Mouse (Mus musculus) midbrain, embryonic 12.5 days (tissue): ENCODE data around the gene Iqgap2. TPM values are rescaled to one million over a fixed set of nuclear protein-coding genes. Genes with fewer than 3 reads are reported as not detected.

ENCODE experiments used
- ATAC-seq: fragments of 200-750 bp; cut with Nextera tagmentation; 2 replicates; pipeline ENCODE4 v1.8.0; 2017; ENCODE audit warnings: low read depth, moderate TSS enrichment, moderate library complexity; ENCODE audit not compliant: low FRiP score
- H3K27ac ChIP-seq: fragments of 300-500 bp; sonication (generic); replicated peaks from 2 replicates; pipeline ENCODE4 v1.5.1; 2016; ENCODE audit warnings: mild to moderate bottlenecking
- H3K27me3 ChIP-seq: fragments of 300-500 bp; sonication (generic); 2 replicates; pipeline ENCODE4 v1.6.1; 2016; ENCODE audit warnings: mild to moderate bottlenecking
- H3K36me3 ChIP-seq: fragments of 300-500 bp; sonication (generic); 2 replicates; pipeline ENCODE4 v1.6.1; 2016
- H3K4me1 ChIP-seq: fragments of 300-500 bp; sonication (generic); 2 replicates; pipeline ENCODE4 v1.6.1; 2016
- H3K4me2 ChIP-seq: fragments of 300-500 bp; sonication (generic); replicated peaks from 2 replicates; pipeline ENCODE4 v1.6.1; 2016; ENCODE audit warnings: mild to moderate bottlenecking, moderate library complexity
- H3K4me3 ChIP-seq: fragments of 300-500 bp; sonication (generic); 2 replicates; pipeline ENCODE4 v1.5.1; 2016; ENCODE audit warnings: mild to moderate bottlenecking
- H3K9ac ChIP-seq: fragments of 300-500 bp; sonication (generic); replicated peaks from 2 replicates; pipeline ENCODE4 v1.6.1; 2016; ENCODE audit warnings: mild to moderate bottlenecking, moderate library complexity
- H3K9me3 ChIP-seq: fragments of 300-500 bp; sonication (generic); 2 replicates; pipeline ENCODE4 v1.6.1; 2016; ENCODE audit warnings: mild to moderate bottlenecking
- WGBS: fragments of 180-500 bp; shearing (Covaris S2); methylation state at CpG from one replicate; pipeline ENCODE4 v1.1.7; 2016; 5-methylcytosine and 5-hydroxymethylcytosine counted together
- polyA plus RNA-seq: library from polyadenylated mRNA; unstranded; fragments of >200 nt; fragmentation: Nextera tagmentation; extraction: Ambion mirVana; gene quantifications from 2 replicates; pipeline ENCODE4 v1.2.1, GENCODE M21; 2016

Gene Iqgap2
- polyA plus RNA-seq, 1 experiment from 2014 or later: 13.0 TPM

GRCm38 (mm10) chr13:95688576-95688975, 203.1 kb downstream of the Iqgap2 start:
- Histone ChIP-seq H3K36me3 (no peaks in the 10 kb centered on the region), H3K9ac (no peak overlapping the region), H3K4me1 (no peaks in the 10 kb centered on the region), H3K27me3 (no peaks in the 10 kb centered on the region), H3K4me3 (no peak overlapping the region), H3K9me3 (no peaks in the 10 kb centered on the region), H3K4me2 (no peak overlapping the region), H3K27ac (no peak overlapping the region)
- no peak for ATAC-seq
- 92% methylated on average over 1 of the region's 1 CpGs for WGBS

GRCm38 (mm10) chr13:95685736-95686135, 206.0 kb downstream of the Iqgap2 start:
- H3K4me2 ChIP-seq: no peak overlapping the region
- ATAC-seq: no peak
- H3K4me3 ChIP-seq: no peak overlapping the region
- H3K27me3 ChIP-seq: no peaks in the 10 kb centered on the region
- H3K9me3 ChIP-seq: no peaks in the 10 kb centered on the region
- no peak overlapping the region for H3K9ac ChIP-seq
- H3K36me3 ChIP-seq: 0 out of 2 replicates have a peak, but pooled peaks cover 4% of the 10 kb centered on the region
- no peaks in the 10 kb centered on the region for H3K4me1 ChIP-seq
- 93% methylated on average over 5 of the region's 5 CpGs for WGBS
- no peak overlapping the region for H3K27ac ChIP-seq

- no peaks in the 10 kb centered on the region for H3K9me3 ChIP-seq
- no peaks in the 10 kb centered on the region for H3K27me3 ChIP-seq
- H3K27ac ChIP-seq: no peak overlapping the region
- H3K4me3 ChIP-seq: no peak overlapping the region
- 95% methylated on average over 9 of the region's 9 CpGs for WGBS
- no peak for ATAC-seq
- 0 out of 2 replicates have a peak, but pooled peaks cover 4% of the 10 kb centered on the region for H3K36me3 ChIP-seq
- H3K4me1 ChIP-seq: no peaks in the 10 kb centered on the region
- no peak overlapping the region for H3K4me2 ChIP-seq
- no peak overlapping the region for H3K9ac ChIP-seq
Measured at GRCm38 (mm10) chr13:95684656-95685244, 207.0 kb downstream of the Iqgap2 start.

- no peaks in the 10 kb centered on the region for H3K4me1 ChIP-seq
- 0 out of 2 replicates have a peak, but pooled peaks cover 4% of the 10 kb centered on the region for H3K36me3 ChIP-seq
- no peaks in the 10 kb centered on the region for H3K27me3 ChIP-seq
- no peak overlapping the region for H3K4me3 ChIP-seq
- 87% methylated on average over 4 of the region's 4 CpGs for WGBS
- no peak overlapping the region for H3K9ac ChIP-seq
- H3K9me3 ChIP-seq: no peaks in the 10 kb centered on the region
- no peak overlapping the region for H3K4me2 ChIP-seq
- ATAC-seq: no peak
- H3K27ac ChIP-seq: no peak overlapping the region
Measured at GRCm38 (mm10) chr13:95679491-95679941, 212.2 kb downstream of the Iqgap2 start.

GRCm38 (mm10) chr13:95679078-95679477, 212.6 kb downstream of the Iqgap2 start:
- ATAC-seq: no peak
- 90% methylated on average over 5 of the region's 5 CpGs for WGBS
- Histone ChIP-seq H3K4me3 (no peak overlapping the region), H3K27me3 (no peaks in the 10 kb centered on the region), H3K27ac (no peak overlapping the region), H3K9me3 (no peaks in the 10 kb centered on the region), H3K4me2 (no peak overlapping the region), H3K36me3 (0 out of 2 replicates have a peak, but pooled peaks cover 4% of the 10 kb centered on the region), H3K9ac (no peak overlapping the region), H3K4me1 (no peaks in the 10 kb centered on the region)

GRCm38 (mm10) chr13:95672372-95672771, 219.3 kb downstream of the Iqgap2 start:
- Histone ChIP-seq H3K9me3 (no peaks in the 10 kb centered on the region), H3K27ac (no peak overlapping the region), H3K36me3 (peaks cover 30% of the 10 kb centered on the region; the same call in 1 of the 2 replicates), H3K9ac (no peak overlapping the region), H3K4me2 (no peak overlapping the region), H3K4me3 (no peak overlapping the region), H3K27me3 (no peaks in the 10 kb centered on the region), H3K4me1 (no peaks in the 10 kb centered on the region)
- 90% methylated on average over 7 of the region's 7 CpGs for WGBS
- no peak for ATAC-seq

- H3K9ac ChIP-seq: no peak overlapping the region
- no peak overlapping the region for H3K4me3 ChIP-seq
- ATAC-seq: no peak
- no peaks in the 10 kb centered on the region for H3K27me3 ChIP-seq
- H3K9me3 ChIP-seq: no peaks in the 10 kb centered on the region
- no peaks in the 10 kb centered on the region for H3K4me1 ChIP-seq
- WGBS: 86% methylated on average over 9 of the region's 9 CpGs
- H3K4me2 ChIP-seq: no peak overlapping the region
- H3K27ac ChIP-seq: no peak overlapping the region
- H3K36me3 ChIP-seq: peaks cover 30% of the 10 kb centered on the region; the same call in 1 of the 2 replicates
Measured at GRCm38 (mm10) chr13:95671108-95671897, 220.4 kb downstream of the Iqgap2 start.

GRCm38 (mm10) chr13:95670534-95670933, 221.2 kb downstream of the Iqgap2 start:
- no peaks in the 10 kb centered on the region for H3K4me1 ChIP-seq
- ATAC-seq: no peak
- no peak overlapping the region for H3K4me3 ChIP-seq
- no peak overlapping the region for H3K4me2 ChIP-seq
- H3K36me3 ChIP-seq: peaks cover 32% of the 10 kb centered on the region
- WGBS: 94% methylated on average over 5 of the region's 5 CpGs
- no peaks in the 10 kb centered on the region for H3K27me3 ChIP-seq
- H3K27ac ChIP-seq: no peak overlapping the region
- H3K9ac ChIP-seq: no peak overlapping the region
- no peaks in the 10 kb centered on the region for H3K9me3 ChIP-seq

- Histone ChIP-seq H3K27ac (no peak overlapping the region), H3K36me3 (peaks cover 51% of the 10 kb centered on the region), H3K4me1 (no peaks in the 10 kb centered on the region), H3K4me3 (no peak overlapping the region), H3K9ac (no peak overlapping the region), H3K27me3 (no peaks in the 10 kb centered on the region), H3K4me2 (no peak overlapping the region), H3K9me3 (no peaks in the 10 kb centered on the region)
- WGBS: 27% methylated on average over 4 of the region's 7 CpGs
- ATAC-seq: no peak
Measured at GRCm38 (mm10) chr13:95667260-95667659, 224.5 kb downstream of the Iqgap2 start.

- Histone ChIP-seq H3K36me3 (peaks cover 48% of the 10 kb centered on the region), H3K27ac (no peak overlapping the region), H3K9me3 (no peaks in the 10 kb centered on the region)
Measured at GRCm38 (mm10) chr13:95665644-95666356, 225.9 kb downstream of the Iqgap2 start.

GRCm38 (mm10) chr13:95663834-95664233, 227.9 kb downstream of the Iqgap2 start:
- no peaks in the 10 kb centered on the region for H3K27me3 ChIP-seq
- H3K9ac ChIP-seq: no peak overlapping the region
- peaks cover 41% of the 10 kb centered on the region for H3K36me3 ChIP-seq
- 94% methylated on average over 4 of the region's 4 CpGs for WGBS
- ATAC-seq: no peak
- H3K4me3 ChIP-seq: no peak overlapping the region
- no peaks in the 10 kb centered on the region for H3K4me1 ChIP-seq
- no peak overlapping the region for H3K4me2 ChIP-seq
- no peak overlapping the region for H3K27ac ChIP-seq
- no peaks in the 10 kb centered on the region for H3K9me3 ChIP-seq

More at GRCm38 (mm10) chr13:95665644-95666356, 225.9 kb downstream of the Iqgap2 start:
- Histone ChIP-seq H3K4me1 (no peaks in the 10 kb centered on the region), H3K4me2 (no peak overlapping the region), H3K9ac (no peak overlapping the region), H3K4me3 (no peak overlapping the region), H3K27me3 (no peaks in the 10 kb centered on the region)
- ATAC-seq: no peak
- WGBS: 83% methylated on average over 13 of the region's 13 CpGs

- WGBS: 79% methylated on average over 7 of the region's 7 CpGs
- ATAC-seq: no peak
Measured at GRCm38 (mm10) chr13:95659432-95659831, 232.3 kb downstream of the Iqgap2 start.

More at GRCm38 (mm10) chr13:95659432-95659831, 232.3 kb downstream of the Iqgap2 start:
- peaks cover 36% of the 10 kb centered on the region for H3K36me3 ChIP-seq
- H3K9ac ChIP-seq: no peak overlapping the region
- H3K9me3 ChIP-seq: no peaks in the 10 kb centered on the region
- no peaks in the 10 kb centered on the region for H3K27me3 ChIP-seq
- H3K27ac ChIP-seq: no peak overlapping the region
- no peak overlapping the region for H3K4me3 ChIP-seq
- 0 out of 2 replicates have a peak, but pooled peaks cover 3% of the 10 kb centered on the region for H3K4me1 ChIP-seq
- no peak overlapping the region for H3K4me2 ChIP-seq
